Mouse (Mus musculus): ENCODE measurements at regions not wholly inside any gene's neighbourhood (a gene's known extent, or its start where the extent isn't known, plus 50 kb on each side); places are given as distances from the start of the nearest gene placed in this dataset.

DNA sequence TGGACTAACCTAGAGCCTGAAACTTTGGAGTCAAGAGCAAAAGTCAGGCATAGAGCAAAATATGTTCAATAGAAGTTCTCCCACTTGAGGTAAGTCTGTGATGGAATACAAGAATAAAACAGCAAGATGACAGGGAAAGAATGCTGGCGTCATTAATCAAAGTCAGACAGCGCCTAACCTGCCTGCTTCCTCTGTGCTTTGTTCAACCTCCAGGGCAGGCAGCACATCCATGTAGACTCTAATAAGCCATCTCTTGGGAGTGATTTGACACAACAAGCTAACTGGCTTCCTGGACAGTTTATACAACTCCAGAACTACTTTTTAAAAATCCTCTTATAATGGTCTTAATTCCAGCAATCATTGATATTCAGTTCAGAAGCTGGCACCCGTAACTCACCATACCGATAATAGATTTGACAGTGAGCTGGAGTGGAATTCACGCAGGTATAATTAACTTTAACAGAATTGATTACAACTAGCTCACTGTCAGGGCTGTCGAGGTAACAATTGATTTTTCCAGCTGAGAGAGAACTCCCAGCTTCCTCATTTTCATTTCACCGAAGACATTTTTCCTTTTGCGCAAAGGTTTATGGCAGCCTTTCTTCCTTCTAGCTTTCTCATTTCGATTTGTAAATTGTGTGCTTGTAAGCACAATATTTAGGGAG is 462.6 kb downstream of the Tmem135 start:
- no peaks in the 10 kb centered on the region for H3K4me1 ChIP-seq (replicated peaks; ENCODE audit: control insufficient read depth, insufficient read depth)
- H3K9ac ChIP-seq (ENCODE audit: low read length), result no peak overlapping the region
- no peaks in the 10 kb centered on the region for H3K36me3 ChIP-seq (ENCODE audit: control insufficient read depth, insufficient read depth, low read length)
- 72% methylated on average over 9 of the region's 9 CpGs for WGBS
- no peak for ATAC-seq (ENCODE audit: low FRiP score, low TSS enrichment)
- no peak overlapping the region for H3K4me3 ChIP-seq (ENCODE audit: low read depth, low read length)
- DNase-seq (ENCODE audit: low spot score), result no peak
- no peak overlapping the region for H3K4me2 ChIP-seq (replicated peaks; ENCODE audit: low read depth)
- TF ChIP-seq EP300 (optimal IDR thresholded peaks at IDR 0.05) (no peak), CTCF (IDR thresholded peaks at IDR 0.05; ENCODE audit: low read depth) (no peak)
- no peaks in the 10 kb centered on the region for H3K9me3 ChIP-seq (ENCODE audit: control insufficient read depth, low read length)
- no peaks in the 10 kb centered on the region for H3K27me3 ChIP-seq (ENCODE audit: control insufficient read depth, insufficient read depth, low read length)
- no peak overlapping the region for H3K27ac ChIP-seq (replicated peaks)

DNA sequence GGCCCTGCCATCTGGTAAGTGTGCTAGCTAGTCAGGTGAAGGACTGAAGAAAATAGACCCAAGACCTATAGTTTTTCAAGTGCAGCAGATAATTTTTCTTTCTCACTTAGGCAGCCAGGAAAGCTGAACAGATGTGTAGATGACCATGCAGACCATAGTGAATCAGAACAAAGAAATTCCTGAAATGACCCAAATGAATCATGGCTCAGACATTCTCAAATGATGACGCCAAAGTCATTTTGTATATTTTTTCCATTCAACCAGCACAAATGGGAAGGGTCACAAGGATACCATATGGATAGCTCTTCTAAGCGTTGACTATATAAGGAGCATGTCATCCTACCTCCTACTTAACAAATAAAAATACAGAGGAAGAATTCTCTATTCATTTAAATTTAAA is 463.8 kb downstream of the Tmem135 start:
- TF ChIP-seq CTCF (IDR thresholded peaks at IDR 0.05; ENCODE audit: low read depth) (no peak), EP300 (optimal IDR thresholded peaks at IDR 0.05) (no peak)
- WGBS, result 74% methylated on average over 2 of the region's 2 CpGs

GRCm38 (mm10) chr7:88928245-88928795 is 475.7 kb downstream of the Tmem135 start:
- H3K4me3 ChIP-seq (ENCODE audit: low read depth, low read length), result no peak overlapping the region
- H3K27me3 ChIP-seq (ENCODE audit: control insufficient read depth, insufficient read depth, low read length), result no peaks in the 10 kb centered on the region
- H3K9me3 ChIP-seq (ENCODE audit: control insufficient read depth, low read length), result no peaks in the 10 kb centered on the region
- H3K36me3 ChIP-seq (ENCODE audit: control insufficient read depth, insufficient read depth, low read length), result no peaks in the 10 kb centered on the region
- H3K27ac ChIP-seq (replicated peaks), result no peak overlapping the region
- no peaks in the 10 kb centered on the region for H3K4me1 ChIP-seq (replicated peaks; ENCODE audit: control insufficient read depth, insufficient read depth)
- H3K9ac ChIP-seq (ENCODE audit: low read length), result no peak overlapping the region
- no peak for TF ChIP-seq EP300 (optimal IDR thresholded peaks at IDR 0.05)
- no peak for TF ChIP-seq CTCF (IDR thresholded peaks at IDR 0.05; ENCODE audit: low read depth)
- 62% methylated on average over 6 of the region's 6 CpGs for WGBS
- DNase-seq (ENCODE audit: low spot score) (no peak), ATAC-seq (ENCODE audit: low FRiP score, low TSS enrichment) (no peak)
- no peak overlapping the region for H3K4me2 ChIP-seq (replicated peaks; ENCODE audit: low read depth)

More for the DNA sequence above, 463.8 kb downstream of the Tmem135 start:
- ATAC-seq (ENCODE audit: low FRiP score, low TSS enrichment), result no peak
- Histone ChIP-seq H3K27me3 (ENCODE audit: control insufficient read depth, insufficient read depth, low read length) (no peaks in the 10 kb centered on the region), H3K4me2 (replicated peaks; ENCODE audit: low read depth) (no peak overlapping the region), H3K27ac (replicated peaks) (no peak overlapping the region), H3K36me3 (ENCODE audit: control insufficient read depth, insufficient read depth, low read length) (no peaks in the 10 kb centered on the region), H3K4me1 (replicated peaks; ENCODE audit: control insufficient read depth, insufficient read depth) (no peaks in the 10 kb centered on the region), H3K4me3 (ENCODE audit: low read depth, low read length) (no peak overlapping the region), H3K9ac (ENCODE audit: low read length) (no peak overlapping the region), H3K9me3 (ENCODE audit: control insufficient read depth, low read length) (no peaks in the 10 kb centered on the region)
- no peak for DNase-seq (ENCODE audit: low spot score)

Measured in stomach, postnatal 0 days (tissue).